Mouse (Mus musculus): ENCODE results near the gene Abcb5.

Gene Abcb5

DNA sequence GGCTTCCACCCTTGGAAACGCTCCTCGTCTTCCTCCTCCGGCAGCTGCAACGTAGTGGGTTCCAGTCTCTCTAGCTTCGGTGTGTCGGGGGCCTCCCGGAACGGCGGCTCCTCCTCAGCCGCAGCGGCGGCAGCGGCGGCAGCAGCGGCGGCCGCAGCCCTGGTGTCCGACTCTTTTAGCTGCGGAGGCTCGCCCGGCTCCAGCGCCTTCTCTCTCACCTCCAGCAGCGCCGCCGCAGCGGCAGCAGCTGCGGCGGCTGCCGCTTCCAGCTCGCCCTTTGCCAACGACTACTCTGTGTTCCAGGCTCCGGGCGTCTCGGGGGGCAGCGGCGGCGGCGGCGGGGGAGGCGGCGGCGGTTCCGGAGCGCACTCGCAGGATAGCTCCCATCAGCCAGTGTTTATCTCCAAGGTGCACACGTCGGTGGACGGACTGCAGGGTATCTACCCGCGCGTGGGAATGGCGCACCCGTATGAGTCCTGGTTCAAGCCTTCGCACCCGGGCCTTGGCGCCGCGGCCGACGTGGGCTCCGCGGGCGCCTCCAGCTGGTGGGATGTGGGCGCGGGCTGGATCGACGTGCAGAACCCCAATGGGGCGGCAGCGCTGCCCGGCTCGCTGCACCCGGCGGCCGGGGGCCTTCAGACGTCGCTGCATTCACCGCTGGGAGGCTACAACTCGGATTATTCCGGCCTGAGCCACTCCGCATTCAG is 117.6 kb downstream of the Abcb5 start:
- DNase-seq (ENCODE audit: low read depth, low spot score) = no peak

DNA sequence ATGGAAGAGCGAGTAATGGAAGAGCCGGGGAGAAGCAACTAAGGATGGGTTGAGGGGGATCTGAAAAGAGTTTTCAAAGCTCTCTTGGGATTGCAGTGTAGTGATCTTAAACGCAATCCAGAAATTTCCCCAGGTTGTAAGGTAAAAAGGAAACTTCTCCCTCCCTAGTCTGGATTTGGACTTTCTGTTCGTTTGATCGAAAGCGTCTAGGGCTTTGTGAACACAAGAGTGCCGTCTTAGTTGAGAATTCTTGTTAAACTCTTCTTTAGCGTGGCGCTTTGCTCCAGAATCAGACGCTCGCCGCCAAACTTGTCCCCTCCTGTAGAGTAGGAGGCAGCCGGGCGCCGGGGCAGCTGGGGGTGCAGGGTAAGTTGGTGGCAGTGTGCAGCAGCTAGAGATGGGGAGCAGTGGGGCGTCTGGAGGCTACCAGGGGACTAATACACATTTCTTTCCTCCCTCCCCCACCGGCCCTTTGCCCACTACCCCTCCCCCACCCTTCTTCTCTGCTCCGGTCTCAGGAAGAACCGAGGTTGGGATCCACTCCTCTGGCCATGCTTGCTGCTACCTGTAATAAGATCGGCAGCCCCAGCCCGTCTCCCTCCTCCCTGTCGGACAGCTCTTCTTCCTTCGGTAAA is 118.2 kb downstream of the Abcb5 start:
- DNase-seq (ENCODE audit: low read depth, low spot score) = no peak

DNA sequence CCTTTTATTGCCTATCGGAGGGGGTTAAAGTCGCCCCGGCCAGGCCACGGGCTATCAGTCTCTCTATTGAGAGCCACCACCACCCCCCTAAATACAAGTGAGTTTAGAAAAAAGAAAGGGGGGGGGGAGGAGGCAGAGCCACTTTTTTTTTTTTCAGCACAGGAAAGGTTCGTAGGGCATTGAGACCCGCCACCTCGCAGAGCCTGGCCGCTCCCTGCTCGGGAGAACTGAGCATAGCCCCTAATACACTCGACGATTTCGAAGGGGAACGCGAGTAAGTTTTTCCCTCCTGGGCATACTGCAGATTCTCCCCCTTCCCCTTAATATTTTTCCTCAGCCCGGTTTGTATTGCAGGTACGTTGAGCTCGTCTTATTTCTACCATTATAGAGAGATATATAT is 118.8 kb downstream of the Abcb5 start:
- DNase-seq (ENCODE audit: low read depth, low spot score) = no peak

DNA sequence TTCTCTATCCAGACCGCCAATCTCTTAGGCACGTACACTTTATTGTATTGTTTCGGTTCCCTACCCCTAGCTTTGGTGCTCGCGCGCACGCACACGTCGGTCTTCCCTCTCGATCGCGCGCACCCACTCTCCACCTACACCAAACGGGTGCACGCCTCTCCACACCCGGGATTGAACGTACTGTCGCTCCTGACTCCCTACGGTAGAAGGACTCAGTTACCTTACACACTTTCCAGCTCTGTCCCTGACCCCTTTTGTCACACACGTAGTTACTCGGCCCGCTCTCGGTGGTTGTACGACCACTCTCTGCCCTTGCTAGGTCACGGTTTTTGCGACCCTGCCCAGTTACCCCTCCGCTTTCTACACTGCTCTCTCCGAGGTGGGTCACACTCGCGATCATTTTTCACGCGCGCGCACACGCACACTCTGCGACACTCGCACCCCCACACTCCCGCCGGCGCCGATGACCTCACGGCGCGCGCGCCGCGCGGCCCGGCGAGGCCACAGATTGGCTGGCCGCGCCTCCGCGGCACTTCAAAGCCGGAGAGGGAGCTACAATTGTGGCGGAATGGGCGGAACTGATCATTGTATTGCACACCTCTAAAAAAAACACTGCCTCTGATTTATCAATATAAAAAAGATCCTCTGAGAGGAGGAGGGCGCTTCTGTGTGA is 119.4 kb downstream of the Abcb5 start:
- DNase-seq (ENCODE audit: low read depth, low spot score) = peak; percentile 76

DNA sequence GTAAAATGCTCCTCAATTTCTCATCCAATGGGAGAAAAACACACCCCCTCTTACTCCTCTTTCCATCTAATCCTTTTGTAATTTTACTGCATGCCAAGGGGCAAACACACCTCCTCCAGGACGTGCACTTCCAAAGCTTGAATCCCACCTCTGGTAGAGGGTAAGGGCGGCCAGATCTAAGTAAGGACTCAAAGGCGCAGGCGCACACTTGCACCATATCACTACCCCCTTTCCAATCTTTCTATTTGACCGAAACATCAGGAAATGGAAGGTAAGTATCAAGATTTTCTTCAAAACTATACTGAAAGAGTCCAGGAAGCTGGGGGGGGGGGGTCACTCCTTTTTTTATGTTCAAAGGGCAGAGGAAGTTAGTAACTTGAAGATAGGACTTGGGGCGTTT is 120.0 kb downstream of the Abcb5 start, which contains the start of gene Sp8:
Gene Sp8, plus strand, starts transcription at position 109 of the 400 bp plus-strand sequence.
- DNase-seq (ENCODE audit: low read depth, low spot score) = no peak

DNA sequence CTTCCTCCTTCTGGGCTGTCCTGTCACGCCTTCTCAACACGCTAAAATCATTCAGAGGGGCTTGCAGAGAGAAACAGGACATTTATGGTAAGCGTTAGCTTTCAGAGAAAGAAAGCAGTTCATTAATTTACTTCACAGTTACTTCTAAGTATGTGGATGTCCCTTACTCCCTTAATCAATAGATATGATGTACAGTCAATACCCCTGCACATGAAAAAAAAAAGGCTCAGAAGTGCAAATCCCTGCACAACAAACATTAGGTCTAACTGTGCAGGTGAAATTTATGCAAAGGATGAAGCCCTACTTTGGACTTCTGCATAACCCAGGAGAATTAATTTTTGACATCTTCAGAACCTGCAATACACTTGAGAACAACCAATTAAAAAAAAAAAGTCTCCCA is 120.9 kb downstream of the Abcb5 start:
- DNase-seq (ENCODE audit: low read depth, low spot score) = no peak

DNA sequence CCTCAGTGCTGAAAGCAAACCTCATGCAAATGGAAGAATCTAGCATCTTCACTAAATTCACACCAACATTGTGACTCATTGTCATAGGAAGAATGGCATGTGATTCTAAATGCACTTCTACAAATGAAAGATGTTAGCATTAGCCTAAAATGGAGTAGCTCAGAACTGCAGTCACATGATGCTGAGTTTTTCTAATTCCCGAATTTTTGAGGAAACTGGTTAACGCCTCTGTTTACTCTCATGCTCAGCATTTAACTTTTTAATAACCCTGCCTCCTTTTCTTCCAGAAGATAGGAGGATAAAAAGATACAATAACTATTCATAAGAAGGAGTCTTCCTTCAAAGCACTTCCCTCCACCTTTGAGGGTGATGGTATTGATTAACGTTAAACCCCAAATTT is 121.4 kb downstream of the Abcb5 start:
- no peak for DNase-seq (ENCODE audit: low read depth, low spot score)

DNA sequence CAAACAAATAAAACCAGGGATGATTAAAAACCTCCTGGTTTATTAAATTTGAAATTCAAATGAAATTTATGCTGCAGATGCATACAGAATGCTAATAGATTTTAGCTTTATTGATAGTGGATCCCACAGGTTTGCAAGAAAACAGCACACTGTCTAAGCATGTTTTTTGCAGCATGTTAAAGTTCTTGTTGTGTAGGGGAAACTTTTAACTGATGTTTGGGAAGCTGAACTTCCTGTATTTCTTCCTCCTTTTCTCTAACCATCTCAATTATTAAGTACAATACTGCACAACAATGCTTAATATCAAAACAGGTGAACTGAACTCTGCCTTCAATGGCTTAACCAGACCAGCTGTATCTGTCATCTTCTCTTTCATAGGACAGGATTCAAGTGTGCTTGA is 122.1 kb downstream of the Abcb5 start:
- no peak for DNase-seq (ENCODE audit: low read depth, low spot score)

DNA sequence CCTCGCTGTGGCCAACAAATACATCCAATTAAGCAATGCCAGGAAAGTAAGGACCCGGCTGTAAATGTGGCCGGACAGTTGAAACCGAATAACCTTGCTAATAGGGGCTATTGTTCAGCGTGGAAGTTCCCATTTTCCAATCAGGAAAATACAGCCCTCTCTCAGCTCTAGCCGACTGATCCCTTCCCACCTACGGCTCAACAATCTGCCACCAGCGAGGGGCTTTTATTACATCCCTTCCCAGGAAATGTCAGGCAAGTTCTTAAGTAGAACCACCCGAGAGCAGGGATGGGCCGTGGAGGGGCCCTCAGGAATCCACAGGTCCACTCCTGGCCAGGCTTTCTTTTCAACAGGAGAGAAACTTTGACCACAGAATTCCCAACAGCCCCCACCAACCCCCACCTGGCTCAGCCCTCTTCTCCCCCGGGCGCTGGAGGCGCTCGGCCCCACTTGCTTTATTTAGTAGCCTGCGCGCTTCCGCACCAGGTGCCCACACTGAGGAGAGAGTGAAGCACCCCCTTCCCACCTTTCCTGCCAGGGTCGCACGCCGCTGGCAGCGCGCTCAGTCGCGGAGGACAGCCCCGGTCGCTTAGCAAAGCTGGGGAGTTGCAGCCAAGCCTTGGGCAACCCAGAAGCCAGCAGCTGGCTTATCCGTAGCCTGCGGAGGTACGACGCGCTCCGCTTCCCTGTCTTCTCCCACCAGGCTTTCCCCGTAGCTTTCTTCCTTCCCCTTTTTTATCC is 123.4 kb downstream of the Abcb5 start:
- no peak for DNase-seq (ENCODE audit: low read depth, low spot score)

DNA sequence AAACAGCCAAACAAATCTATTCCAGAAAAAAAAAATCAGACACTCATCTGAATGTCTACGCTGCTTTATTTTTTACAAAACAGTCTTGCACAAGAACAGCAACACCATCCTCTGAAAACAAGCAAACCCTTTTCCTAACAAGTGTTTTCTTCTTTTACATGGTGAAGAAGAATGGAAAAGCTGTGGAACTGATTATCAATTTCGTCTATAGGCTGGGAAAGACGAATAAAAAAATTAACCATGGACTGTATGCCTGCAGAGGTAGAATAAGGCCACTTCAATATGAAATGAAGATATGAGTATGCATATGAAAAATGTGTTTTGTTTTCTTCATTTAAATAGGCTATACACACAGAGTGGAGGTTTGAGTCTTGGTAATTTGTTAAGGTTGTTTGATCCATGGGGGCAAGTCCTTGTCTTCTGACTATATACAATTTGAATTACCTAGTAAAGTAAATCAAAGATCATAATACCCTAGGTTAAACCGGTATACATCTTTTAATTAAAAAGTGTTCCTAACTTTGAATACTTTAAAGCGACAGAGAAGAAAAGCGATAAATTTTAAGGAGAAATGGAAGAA is 124.2 kb downstream of the Abcb5 start:
- DNase-seq (ENCODE audit: low read depth, low spot score) = no peak

DNA sequence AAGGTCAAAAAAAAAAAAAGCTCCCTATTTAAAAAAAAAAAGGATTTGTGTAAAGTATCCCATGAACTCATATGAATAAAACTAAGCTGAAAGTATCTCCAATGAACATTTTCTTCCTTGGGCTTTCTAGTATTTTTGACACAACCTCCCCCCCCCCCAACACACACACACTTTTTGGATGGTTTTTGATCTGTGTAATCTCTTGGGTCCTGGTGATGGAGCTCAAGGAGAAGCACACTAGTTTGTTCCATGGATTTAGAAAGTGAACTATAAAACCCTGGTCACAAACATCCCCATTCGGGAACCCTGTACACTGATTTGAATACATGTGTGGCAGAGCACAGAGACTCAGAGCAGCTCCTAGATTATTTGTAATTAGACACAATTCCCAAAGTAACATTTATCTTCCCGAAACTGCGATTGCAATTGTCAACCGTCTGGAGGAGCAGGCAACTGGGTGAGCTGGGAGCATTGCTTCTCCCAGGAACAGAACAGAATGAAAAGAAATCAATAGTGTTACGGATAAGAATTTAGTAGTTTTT is 124.8 kb downstream of the Abcb5 start:
- DNase-seq (ENCODE audit: low read depth, low spot score) = no peak

DNA sequence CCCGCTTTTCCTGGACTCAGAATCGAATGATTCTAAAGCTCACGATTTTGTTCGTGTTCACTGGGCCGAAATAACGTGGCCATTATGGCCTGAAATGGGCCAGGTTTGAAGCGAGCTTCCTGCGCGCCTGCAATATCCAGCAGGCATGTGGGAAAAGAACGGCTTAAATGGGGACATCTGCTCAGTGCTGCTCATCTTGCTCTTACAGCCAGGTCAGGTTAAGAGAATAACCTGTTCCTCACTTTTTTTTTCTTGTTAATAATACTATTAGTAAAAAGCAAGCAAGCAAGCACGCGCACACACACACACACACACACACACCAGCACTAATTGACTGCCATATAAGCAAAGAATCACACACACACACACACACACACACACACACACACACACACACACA is 125.4 kb downstream of the Abcb5 start:
- no peak for DNase-seq (ENCODE audit: low read depth, low spot score)

DNA sequence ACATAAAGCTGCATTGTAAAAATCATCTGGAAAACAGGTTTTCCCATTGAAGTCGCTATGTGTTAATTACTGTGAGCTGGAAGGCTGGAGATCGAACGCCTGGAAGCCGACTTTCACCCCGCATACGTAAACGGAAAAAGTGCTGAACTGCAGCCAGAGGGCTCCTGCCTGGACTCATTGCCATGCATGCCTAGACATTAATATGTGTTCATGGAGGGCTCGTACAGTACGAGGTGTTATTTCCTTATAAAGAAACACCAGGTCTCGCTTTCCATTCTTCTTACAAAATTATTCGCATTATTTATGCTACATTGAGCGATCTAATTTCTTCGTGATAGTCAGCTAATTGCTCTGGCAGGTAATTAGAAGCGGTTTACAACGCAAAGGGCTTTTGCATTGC is 125.9 kb downstream of the Abcb5 start:
- DNase-seq (ENCODE audit: low read depth, low spot score) = no peak

DNA sequence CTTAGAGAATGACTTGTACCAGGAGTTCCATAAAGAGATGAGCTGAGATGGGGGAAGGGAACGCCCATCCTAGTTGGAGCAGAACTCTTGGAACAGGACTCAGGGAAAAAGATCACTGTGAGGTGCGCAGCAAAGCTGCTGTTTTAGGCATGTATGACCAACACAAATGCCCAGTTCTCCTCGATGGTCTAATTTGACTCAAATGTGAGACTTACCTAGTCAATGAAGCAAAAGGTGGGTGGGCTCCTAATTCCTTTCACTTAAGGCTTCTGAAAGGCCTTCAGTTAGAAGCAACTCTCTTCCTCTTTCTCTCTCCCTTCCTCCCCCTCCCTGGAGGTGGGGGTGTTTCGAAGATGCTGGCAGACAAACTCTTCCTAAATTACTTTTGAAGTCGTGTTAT is 126.8 kb downstream of the Abcb5 start:
- DNase-seq (ENCODE audit: low read depth, low spot score) = no peak

DNA sequence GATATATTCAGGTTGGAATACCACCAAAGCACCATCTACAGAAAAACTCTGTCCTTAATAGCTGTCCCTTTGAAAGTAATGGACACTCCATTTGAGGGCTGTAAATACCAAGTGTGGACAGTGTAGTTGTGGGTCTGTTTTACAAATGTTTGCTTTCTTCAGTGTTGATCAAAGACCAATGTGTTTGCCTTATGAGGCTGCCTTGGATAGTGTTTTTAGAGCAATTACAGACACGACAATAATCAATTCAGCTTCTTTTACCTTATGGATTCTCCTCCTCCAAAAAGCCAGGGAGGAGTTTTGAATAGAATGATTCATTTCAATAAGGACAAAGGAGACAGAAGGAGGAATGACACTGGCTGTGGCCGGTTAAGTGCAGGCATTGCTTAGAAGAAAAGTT is 128.0 kb downstream of the Abcb5 start:
- no peak for DNase-seq (ENCODE audit: low read depth, low spot score)

DNA sequence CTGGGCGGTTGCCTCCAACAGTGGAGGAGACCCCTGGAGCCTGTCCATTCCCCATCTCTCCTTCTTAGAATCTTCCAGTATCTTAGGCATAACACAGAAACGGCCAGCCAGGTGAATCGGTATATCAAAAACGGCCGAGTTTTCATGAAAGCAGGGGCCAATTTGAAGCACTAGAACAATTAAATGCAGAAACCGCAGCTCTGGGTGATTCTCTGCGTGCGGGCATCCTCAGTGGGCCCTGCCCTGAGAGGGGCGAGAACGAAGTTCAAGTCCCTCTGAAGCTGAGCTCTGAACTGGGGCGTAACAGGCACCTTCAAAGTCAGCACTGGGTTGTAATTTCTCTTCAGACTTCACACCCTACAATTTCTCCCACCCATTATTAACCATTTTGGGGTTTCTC is 128.9 kb downstream of the Abcb5 start:
- no peak for DNase-seq (ENCODE audit: low read depth, low spot score)

DNA sequence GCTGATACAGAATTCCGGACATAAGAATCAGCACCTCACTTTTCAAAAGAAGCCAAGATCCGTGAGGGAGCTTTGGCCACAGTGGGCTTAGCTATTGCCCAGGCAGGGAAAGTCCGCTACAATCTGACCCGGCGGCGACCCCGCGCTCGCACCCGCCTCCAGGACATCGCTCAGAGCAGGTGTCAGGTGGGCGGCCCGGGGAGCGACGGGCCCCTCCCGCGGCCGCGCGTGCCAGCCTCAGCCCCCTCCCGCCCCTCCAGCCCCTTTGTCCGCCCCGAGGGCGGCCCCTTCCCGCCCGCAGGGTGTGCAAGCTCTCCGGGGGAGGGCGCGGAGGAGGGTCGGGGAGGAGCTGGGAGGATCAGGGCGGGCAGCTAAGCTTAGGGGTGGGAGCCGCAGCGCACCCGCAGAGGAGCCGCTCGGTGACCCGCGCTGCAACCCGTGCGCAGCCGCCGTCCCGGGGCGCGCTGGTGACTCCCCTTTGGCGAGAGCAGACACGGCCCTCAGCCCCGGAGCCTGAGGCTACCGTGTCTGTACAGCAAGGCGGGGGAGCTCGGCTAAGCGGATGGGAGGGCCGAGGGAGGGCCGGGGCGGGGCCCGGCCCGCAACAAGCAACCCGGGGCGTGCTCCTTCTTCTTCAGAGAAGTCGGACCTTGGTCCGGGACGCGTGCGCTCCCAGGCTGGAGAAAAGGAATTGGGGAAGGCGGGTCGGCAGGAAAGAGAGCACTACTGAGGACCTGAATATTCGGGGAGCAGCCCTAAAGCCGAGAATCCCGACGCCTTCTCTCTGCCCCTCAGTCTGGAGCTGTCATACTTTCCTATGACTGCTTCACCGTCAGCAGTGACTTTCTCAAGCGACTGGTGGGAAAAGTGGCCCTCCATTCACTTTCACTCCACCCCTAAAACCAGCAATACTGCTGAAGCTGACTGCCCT is 129.5 kb downstream of the Abcb5 start:
- no peak for DNase-seq (ENCODE audit: low read depth, low spot score)

DNA sequence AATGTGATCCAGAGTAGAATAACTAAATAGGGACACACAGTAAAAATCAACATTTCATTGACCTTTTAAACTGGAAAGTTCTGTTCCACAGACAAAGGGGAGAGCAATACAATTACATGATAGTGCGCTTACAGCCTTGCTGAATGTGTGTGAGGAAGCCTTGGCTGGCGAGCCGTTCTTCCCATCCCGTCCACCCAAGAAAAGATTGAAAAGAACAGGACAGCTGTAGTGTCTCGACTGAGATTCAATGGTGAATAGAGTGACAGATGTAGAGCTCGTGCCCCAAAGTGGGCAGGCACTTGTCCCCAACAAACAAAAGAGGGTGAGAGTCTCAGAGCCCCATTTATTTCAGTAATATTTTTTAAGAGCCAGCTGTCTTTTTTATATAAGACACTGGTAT is 136.3 kb downstream of the Abcb5 start:
- peak; percentile 23 for DNase-seq (ENCODE audit: low read depth, low spot score)

Data from mesoderm, embryonic 11.5 days (tissue).